Mouse (Mus musculus): ENCODE results near the gene Snd1. TPM values are rescaled to one million over a fixed set of nuclear protein-coding genes. Genes with fewer than 3 reads are reported as not detected.
A peak's percentile ranks its signal among the peaks of the same experiment; 100 is the strongest.

Gene Snd1
- total RNA-seq, 2 experiments from 2014 or later = 114 TPM

GRCm38 (mm10) chr6:28685745-28686144, 210.8 kb downstream of the Snd1 start:
- intact Hi-C loops (cut with DNase I) = no loop called here
- DNase-seq = no peak

GRCm38 (mm10) chr6:28687776-28688175, 212.8 kb downstream of the Snd1 start:
- intact Hi-C loops (cut with DNase I) = no loop called here

GRCm38 (mm10) chr6:28692659-28693058, 217.7 kb downstream of the Snd1 start:
- intact Hi-C loops (cut with DNase I) = no loop called here
- no peak for DNase-seq

More at GRCm38 (mm10) chr6:28687776-28688175, 212.8 kb downstream of the Snd1 start:
- no peak for DNase-seq

- DNase-seq = no peak
- intact Hi-C loops (cut with DNase I) = no loop called here
Measured at GRCm38 (mm10) chr6:28697214-28697613, 222.3 kb downstream of the Snd1 start.

GRCm38 (mm10) chr6:28704612-28705011, 229.7 kb downstream of the Snd1 start:
- intact Hi-C loops (cut with DNase I) = loop anchor here (10.0 kb wide), 1 partner anchor 90 kb away; no protein-coding TSS in a partner anchor
- no peak for DNase-seq

GRCm38 (mm10) chr6:28705384-28706107, 230.6 kb downstream of the Snd1 start:
- DNase-seq = peak; percentile 33
- intact Hi-C loops (cut with DNase I) = loop anchor here (10.0 kb wide), 1 partner anchor 89 kb away; no protein-coding TSS in a partner anchor

GRCm38 (mm10) chr6:28706108-28706975, 231.4 kb downstream of the Snd1 start:
- intact Hi-C loops (cut with DNase I) = loop anchor here (10.0 kb wide), 1 partner anchor 88 kb away; no protein-coding TSS in a partner anchor
- DNase-seq = no peak

GRCm38 (mm10) chr6:28706976-28707592, 232.1 kb downstream of the Snd1 start:
- intact Hi-C loops (cut with DNase I) = loop anchor here (10.0 kb wide), 1 partner anchor 88 kb away; no protein-coding TSS in a partner anchor

GRCm38 (mm10) chr6:28710035-28710434, 235.1 kb downstream of the Snd1 start:
- no peak for DNase-seq
- intact Hi-C loops (cut with DNase I) = no loop called here

More at GRCm38 (mm10) chr6:28706976-28707592, 232.1 kb downstream of the Snd1 start:
- DNase-seq = peak; percentile 17

GRCm38 (mm10) chr6:28717203-28717844, 242.4 kb downstream of the Snd1 start:
- no peak for DNase-seq
- intact Hi-C loops (cut with DNase I) = no loop called here

GRCm38 (mm10) chr6:28717845-28718237, 242.9 kb downstream of the Snd1 start:
- DNase-seq = no peak
- intact Hi-C loops (cut with DNase I) = no loop called here

- intact Hi-C loops (cut with DNase I) = no loop called here
- DNase-seq = peak; percentile 10
Measured at GRCm38 (mm10) chr6:28720391-28721171, 245.6 kb downstream of the Snd1 start.

- intact Hi-C loops (cut with DNase I) = no loop called here
Measured at GRCm38 (mm10) chr6:28723059-28723458, 248.1 kb downstream of the Snd1 start.

GRCm38 (mm10) chr6:28724776-28725175, 249.8 kb downstream of the Snd1 start:
- DNase-seq = no peak
- intact Hi-C loops (cut with DNase I) = no loop called here

More at GRCm38 (mm10) chr6:28723059-28723458, 248.1 kb downstream of the Snd1 start:
- DNase-seq = no peak

GRCm38 (mm10) chr6:28729236-28729635, 254.3 kb downstream of the Snd1 start:
- no peak for DNase-seq
- intact Hi-C loops (cut with DNase I) = no loop called here

GRCm38 (mm10) chr6:28729649-28730048, 254.7 kb downstream of the Snd1 start:
- intact Hi-C loops (cut with DNase I) = no loop called here
- DNase-seq = no peak

- DNase-seq = no peak
- intact Hi-C loops (cut with DNase I) = no loop called here
Measured at GRCm38 (mm10) chr6:28731246-28731645, 256.3 kb downstream of the Snd1 start.

- intact Hi-C loops (cut with DNase I) = no loop called here
- DNase-seq = no peak
Measured at GRCm38 (mm10) chr6:28733884-28734647, 259.1 kb downstream of the Snd1 start.

- intact Hi-C loops (cut with DNase I) = no loop called here
- no peak for DNase-seq
Measured at GRCm38 (mm10) chr6:28735116-28735515, 260.2 kb downstream of the Snd1 start.

Measured in left cerebral cortex, postnatal 4 days (tissue).